Mouse (Mus musculus) spleen, postnatal 36 days (tissue): ENCODE data around the gene Igfbp1.

Experiments used
- DNase-seq, 2 experiments: peaks; one replicate each; pipeline ENCODE4 v3.0.0; 2022; ENCODE audit warnings: low spot score in 2 of 2, mixed read lengths in 1 of 2

Gene Igfbp1

DNA sequence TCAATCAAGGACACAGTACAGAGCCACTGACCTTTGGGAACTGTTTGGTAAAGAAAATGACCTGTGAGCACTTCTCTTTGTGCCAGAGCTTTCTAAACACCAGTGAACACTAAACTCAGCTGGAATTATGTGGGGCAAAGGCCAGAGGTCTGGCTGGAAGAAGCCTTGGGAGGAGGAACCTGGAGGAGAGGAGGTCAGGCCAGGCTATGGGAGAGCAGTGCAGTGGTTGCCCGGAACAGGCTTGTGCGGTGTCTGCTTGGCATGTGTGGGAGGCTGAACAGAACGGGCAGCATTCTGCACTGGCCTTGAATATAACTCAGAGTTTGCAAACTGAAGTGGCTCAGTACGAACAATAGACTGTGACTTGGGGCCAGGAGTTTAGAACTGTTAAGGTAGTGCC lies 32.4 kb downstream of the Igfbp1 start:
- no peak for DNase-seq

- no peak for DNase-seq
Measured at GRCm38 (mm10) chr11:7231958-7232357, 34.4 kb downstream of the Igfbp1 start.

DNA sequence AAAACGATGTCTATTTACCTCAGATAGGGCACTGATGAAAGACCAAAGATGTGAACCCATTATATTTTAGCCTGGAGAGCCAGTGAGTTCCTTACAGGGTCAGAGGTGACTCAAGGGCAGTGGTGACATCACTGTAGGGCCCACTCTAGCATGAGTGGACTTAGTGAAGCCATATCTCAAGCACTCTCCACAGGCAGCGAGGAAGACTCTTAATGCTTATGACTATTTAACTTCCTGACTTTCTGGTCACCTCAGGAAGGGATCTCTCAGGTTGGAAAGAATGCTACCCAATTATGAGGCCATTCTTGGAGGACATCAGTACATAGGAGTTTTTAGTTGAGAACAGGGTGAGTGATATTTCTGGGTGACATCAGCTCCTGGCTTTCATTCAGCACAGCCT lies 35.8 kb downstream of the Igfbp1 start:
- DNase-seq = no peak

DNA sequence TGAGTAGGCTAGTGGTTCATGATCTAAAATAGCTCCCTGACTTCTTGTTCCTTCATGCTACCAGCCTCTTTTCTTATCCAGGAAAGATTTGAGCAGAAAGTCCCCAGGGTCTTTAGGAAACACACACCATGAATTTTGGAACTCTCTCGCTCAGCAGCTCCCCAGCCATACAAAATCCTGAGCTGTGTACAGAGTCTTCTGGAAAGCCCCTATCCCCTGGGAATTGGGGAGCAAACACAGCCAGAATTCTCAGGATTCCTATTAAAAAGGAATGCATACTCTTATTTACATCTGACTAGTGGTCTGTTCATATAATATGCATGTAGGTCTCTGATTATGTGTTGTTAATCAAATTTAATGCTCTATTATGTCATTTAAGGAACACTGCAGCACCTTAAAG lies 36.9 kb downstream of the Igfbp1 start:
- DNase-seq = no peak

DNA sequence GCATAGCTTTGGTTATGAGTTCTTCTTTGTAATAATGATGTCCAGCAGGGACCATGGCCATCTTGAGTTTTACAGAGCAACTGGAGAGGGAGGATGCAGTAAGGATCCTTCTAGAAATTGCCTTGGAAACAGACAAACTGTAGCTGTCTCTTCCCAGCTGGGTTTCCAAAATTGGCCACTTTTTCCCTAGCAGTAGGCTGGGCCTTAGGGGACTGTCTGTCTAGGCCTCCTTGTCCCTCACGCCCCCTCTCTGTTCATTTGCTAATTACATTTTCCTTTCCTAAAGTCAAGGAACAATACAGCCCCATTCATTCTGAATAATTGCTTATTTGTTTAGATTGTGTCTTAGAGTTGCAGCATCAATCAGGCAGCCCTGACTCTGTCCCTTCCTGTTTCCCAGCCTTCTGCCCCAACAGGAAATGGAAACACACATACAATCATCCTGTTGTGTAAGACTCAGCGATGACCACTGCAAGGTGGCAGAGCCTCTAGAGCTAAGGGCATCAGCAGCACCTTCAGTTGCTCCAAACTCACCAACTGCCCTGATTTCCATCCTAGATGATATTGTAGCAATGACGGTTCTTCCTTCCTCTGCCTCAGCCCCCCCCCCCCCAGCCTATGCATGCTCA lies 37.5 kb downstream of the Igfbp1 start:
- no peak for DNase-seq

DNA sequence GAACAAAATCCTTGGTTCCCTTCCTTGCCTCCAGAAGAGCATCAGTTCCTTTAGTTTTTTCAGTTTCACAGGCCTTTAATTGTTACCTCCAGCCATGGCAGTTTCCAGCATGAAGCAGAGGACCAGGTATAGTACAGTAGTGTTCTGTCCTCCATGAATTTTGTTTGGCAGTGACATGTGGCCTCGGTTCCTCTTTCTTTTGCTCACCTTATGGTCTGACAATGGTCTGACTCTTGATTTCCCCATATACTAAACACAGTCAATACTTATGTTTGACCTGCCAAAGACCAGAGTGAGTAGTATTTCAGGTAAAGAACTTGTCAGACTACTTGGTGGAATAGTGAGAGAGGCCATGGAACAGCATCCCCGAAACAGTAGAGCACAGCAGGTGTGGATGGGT lies 39.2 kb downstream of the Igfbp1 start:
- DNase-seq = no peak

GRCm38 (mm10) chr11:7237712-7238111 lies 40.1 kb downstream of the Igfbp1 start:
- DNase-seq = no peak

DNA sequence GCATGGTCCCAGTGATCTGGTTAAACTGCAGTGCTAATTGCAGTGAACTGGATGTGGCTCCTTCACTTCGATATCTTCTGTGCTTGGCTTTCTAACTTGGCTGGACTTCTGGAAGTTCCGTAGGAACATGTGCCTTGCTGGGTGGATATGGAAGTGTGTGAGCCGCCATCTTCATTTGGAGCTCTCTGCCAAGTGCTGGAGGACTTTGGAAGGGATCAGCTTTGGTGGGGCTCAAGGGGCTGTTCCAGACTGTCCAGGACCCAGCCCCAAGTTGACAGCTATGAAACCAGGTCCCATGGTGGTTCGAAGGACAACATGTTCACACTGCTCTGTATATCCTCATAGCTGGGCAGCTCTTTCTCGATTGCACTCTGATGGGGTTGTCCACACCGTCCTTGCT lies 41.0 kb downstream of the Igfbp1 start:
- DNase-seq = no peak

DNA sequence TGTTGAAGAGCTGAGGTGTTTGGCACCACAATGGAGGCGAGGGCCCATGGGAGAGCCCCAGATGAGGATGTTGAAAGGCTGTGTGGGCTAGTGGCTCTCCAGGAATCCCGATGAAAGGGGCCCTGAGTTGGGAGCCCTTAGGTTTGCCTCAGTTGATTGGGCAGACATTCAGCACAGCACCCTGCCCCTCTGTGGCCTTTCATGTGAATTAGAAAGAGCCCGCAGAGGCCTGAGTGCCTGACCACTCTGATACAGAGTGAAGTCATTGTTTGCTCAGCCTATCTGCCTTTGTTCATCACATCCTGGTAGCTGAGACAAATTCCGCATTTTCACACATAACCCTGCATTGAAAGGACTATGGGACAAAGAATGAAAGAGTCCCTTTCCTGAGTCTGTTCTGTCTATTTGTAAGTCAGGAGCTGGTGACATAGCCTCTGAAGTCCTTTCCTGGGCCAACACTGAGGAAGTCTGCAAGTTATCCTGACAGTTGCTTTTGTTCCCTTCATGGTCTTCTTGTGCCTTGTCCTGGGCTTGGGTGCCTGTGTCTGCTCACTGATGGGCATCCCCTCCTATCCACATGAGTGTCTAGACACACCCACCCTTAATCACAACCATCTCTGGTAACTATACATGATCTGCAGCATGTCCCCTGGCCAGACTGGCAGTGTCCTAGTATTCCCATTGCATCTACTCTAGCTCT lies 41.6 kb downstream of the Igfbp1 start:
- no peak for DNase-seq

- no peak for DNase-seq
Measured at GRCm38 (mm10) chr11:7244782-7245181, 47.2 kb downstream of the Igfbp1 start.

GRCm38 (mm10) chr11:7250415-7250814 lies 52.8 kb downstream of the Igfbp1 start:
- DNase-seq = no peak

DNA sequence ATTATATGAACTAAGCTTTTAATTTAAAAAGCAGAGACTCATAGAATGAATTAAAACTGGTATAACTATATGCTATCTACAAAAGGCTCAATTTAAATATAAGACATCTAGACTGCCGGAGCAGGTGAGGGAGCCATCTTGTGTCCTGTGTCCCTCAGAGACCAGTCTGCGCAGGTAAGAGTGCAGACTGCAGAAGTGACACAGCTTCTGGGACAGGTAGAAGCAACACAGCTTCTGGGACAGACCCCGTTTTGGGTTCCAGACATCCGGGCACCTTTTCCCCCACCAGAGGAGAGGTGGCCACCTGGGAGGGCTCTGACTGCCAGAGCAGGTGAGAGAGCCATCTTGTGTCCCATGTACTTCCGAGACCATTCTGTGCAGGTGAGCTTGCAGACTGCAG lies 53.3 kb downstream of the Igfbp1 start:
- DNase-seq = no peak
